Mouse (Mus musculus) neutrophil, adult 5-6 weeks (primary cell): ENCODE data around the gene Gadd45b. TPM values are rescaled to one million over a fixed set of nuclear protein-coding genes. Genes with fewer than 3 reads are reported as not detected.
A peak's percentile ranks its signal among the peaks of the same experiment; 100 is the strongest.

Experiments
- ATAC-seq: fragments of 151-379, 151-347 bp; 2 replicates; pipeline ENCODE4 v1.8.0; 2017; ENCODE audit warnings: mild to moderate bottlenecking, moderate TSS enrichment; ENCODE audit not compliant: insufficient number of reproducible peaks, poor library complexity, low FRiP score, severe bottlenecking; ENCODE audit errors: extremely low read depth
- total RNA-seq: library from RNA; stranded (forward); fragments of 200-1000 nt; gene quantifications from 2 replicates; pipeline ENCODE4 v1.2.3, GENCODE M21; 2017

Gadd45b gene
- total RNA-seq, 1 experiment from 2014 or later: 63.2 TPM

GRCm38 (mm10) chr10:80904004-80904693, 25.7 kb upstream of the Gadd45b start:
- ATAC-seq: no peak

DNA sequence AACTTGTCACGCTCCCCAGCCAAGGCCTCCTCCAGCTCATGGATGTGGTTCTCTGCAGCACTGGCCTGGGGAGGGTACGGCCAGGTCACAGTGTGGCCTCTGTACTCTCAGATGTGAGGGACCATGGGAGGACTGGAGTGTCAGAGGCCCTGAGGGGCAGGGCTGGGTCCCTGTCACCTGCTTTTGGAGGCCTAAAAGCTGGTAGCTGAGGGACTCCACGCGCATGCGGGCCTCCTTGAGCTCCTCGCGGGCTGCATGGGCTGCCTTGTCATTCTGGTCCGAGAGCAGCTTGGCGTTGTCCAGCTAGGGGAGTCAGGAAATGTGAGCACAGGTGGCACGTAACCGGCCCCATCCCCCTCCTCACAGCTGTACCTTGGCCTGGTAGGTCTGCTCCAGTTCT, 25.2 kb upstream of the Gadd45b start:
- no peak for ATAC-seq

DNA sequence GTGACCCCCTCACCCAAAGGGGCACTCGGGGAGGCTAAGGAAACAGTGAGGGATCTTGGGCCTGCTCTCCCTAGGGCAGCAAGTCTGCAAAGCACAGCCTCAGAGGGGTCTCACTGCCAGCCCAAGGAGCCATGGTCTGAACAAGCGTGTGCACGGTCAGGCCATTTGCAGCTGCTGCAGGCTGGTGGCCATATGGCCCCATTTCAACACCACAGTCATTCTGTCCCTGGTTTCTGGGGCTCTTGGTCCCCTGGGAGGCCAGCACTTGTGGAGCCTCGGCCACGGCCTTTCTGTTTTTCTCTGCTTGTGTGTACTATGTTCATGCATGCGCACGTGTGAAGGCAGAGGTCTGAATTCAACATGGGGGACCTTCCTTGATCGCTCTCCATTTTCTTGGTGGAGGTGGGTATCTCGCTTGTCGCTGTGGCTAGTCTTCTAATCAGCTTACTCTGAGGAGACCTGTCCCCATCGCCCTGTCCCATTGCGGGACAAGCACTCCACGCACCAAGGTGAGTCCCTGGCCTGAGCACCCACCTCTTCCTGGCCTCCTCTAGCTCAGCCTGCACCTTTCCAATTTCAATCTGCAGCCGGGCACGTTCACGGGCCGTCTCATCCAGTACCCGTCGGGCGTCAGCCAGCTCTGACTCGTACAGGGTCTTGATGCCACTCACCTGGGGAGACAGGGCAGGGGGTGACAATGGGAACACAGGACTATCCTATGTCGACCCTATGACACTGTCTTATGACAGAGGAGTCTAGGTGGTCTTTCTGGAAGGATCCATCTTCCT, 20.3 kb upstream of the Gadd45b start:
- no peak for ATAC-seq

DNA sequence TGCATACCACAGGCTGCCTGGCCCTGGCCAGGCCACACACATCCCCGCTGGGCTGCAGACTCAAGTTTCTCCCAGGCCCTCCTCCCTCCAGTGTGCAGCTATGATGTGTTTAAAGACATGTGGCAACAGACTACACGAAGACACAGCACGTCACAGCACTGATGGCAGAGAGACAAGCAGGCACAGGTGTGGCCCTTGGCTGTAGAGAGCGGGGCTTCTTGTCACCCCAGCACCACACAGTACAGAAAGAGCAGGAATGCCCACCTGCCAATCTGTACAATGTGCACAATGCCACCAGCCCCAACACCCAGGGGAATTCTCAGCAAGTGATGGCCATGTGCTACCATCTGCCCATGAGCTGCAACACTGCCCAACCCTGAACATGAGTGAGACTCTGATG, 18.5 kb upstream of the Gadd45b start:
- ATAC-seq: no peak

- no peak for ATAC-seq
Measured at GRCm38 (mm10) chr10:80911891-80912290, 18.0 kb upstream of the Gadd45b start.

DNA sequence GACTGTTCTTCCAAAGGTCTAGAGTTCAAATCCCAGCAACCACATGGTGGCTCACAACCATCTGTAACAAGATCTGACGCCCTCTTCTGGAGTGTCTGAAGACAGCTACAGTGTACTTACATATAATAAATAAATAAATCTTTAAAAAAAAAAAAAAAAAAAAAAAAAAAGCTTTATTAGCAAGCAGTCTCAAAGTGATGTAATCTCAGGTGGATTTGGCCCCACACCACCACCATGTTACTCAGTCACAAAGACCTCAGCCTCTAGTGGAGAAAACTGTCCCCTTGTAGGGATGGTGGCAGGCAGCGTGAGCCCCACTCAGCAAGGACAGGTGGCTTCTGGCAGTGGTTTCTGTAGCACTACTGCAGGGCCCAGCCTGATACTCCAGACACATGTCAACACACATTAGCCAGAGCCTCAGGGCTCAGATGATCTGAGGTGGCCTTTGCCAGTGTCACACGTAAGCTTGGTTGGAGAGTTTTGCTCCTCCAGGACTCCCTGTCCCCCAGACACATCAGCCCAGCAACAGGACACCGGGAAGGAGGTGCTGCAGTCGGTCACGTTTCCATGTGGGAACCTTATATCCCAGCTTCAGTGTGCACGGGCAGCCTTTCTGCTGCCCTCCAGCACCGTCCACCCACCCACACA, 16.4 kb upstream of the Gadd45b start:
- ATAC-seq: no peak

DNA sequence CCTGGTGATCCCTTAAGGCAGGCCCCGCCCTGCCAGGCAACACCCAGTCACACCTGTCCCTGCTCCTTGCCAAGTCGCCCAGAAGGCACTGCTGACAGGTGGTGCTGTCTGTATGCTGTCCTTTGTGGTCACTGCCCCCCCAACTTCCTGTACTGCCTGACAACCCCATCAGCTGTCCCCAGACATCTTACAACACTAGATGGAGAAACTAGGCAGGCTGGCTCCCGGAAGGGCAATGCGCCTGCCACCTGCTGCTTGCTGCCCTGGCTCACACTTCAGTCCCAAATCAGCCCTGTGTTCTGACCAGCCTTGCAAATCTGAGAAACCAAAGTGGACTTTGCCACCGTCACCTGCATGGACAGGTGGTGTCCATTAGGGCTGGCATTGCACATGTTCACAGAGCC, 15.6 kb upstream of the Gadd45b start:
- ATAC-seq: peak; percentile 10; the same call in 1 of the 2 replicates

DNA sequence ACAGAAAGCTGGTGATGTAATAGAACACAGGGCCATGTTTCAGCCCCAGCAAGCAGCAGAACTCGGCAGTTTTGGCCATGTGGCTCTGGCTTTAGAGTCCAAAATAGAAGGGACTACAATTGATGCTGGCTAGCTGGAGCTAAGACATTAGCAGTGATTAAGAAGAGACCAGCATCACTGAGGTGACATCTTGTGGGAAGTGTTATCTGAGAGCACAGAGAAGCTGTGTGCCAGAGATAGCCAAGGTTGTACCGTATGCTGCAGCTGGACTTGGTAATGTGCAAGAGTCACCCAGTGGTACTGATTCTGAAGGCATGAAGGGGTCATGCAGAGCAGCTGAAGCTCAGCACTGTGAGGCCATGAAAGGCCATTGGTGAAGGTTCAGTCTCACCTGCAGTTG, 14.6 kb upstream of the Gadd45b start:
- ATAC-seq: no peak

GRCm38 (mm10) chr10:80915736-80916135, 14.1 kb upstream of the Gadd45b start:
- ATAC-seq: no peak

GRCm38 (mm10) chr10:80917336-80917778, 12.5 kb upstream of the Gadd45b start:
- ATAC-seq: no peak

DNA sequence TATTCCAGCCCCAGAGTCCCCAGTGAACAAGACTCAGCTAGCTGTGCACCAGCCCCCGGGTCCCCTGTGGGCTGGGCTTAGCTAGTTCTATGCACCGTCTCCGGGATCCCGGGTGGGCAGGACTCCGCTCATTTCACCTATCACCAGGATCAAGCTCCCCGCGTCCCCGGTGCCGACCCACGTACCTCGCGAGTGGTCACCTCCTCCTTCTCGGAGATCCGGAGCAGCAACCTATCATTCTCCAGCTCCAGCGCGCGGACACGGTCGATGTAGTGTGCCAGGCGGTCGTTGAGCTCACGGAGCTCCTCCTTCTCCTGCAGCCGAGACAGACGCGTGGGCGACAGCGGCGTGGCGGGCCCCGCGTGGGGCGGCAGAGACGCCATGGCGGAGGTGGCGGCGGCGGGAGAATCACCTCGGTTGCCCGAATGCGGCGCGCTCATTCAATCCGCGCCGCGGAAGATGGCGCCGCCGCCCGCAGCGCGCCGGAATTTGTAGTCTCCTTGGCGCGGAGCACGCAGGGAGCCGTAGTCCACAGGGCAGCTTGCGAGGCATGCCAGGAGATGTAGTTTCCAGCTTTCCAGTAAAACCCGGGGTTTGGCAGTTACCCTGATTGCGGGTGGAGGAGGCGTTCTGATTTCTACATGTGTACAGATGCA, 12.0 kb upstream of the Gadd45b start, which contains the start of gene Lmnb2:
Gene Lmnb2 (minus strand): TSS at position 467 of the 656 bp plus-strand sequence.
- peak; percentile 39; the same call in 1 of the 2 replicates for ATAC-seq

DNA sequence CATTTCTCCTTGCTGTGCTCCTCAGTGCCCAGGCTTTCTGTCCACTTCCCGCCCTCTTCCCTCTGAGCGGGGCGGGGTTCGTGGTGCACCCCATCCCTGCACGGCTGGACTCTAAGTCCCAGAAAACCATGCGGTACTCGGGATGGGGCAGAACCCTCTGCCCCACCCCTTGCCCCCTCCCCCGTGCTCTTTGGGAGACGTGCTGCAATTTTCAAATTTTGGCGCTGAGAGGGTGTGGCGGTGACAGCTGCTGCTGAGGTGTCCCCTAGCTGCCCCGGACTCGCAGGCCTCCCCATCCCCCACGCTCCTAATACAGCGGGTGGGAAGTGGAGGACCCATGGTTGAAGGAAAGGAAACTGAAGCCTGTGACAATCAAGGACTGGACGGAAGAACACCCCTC, 8.0 kb upstream of the Gadd45b start:
- no peak for ATAC-seq

GRCm38 (mm10) chr10:80925472-80925871, 4.4 kb upstream of the Gadd45b start:
- no peak for ATAC-seq

DNA sequence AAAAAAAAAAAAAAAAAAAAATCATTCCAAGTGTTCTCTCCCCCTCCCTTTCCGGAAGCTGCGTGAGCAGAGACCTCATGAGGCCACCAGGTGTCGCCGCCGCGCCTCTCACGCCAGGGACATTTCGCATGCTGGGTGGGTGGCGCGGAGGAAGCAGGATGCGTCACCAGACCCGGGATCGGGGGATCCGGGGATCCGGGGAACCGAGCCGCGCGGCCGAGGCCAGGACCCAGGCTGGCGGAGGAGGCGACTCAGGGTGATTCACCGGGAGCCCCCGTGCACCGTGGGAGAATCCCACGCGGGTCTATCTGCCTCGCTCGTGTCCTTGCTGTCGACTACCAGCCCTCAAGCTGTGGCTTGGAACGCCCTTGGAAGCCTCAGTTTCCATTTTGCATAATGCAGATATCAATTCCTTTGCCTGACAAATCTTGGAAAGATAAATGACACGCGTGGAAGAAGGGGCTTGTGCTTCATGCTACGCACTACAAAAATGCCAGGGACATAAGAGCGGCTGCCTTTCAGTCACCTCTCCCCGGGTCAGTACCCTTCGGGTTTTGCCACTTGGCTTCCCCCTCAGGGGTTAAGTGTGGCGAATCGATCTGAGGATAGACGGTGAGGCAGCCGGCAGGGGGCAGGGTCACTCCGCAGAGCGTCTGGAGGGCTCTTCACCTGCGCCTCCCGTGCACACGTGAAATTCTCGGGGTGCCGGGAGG, 1.1 kb upstream of the Gadd45b start:
- ATAC-seq: peak; percentile 52

GRCm38 (mm10) chr10:80930361-80931152, 684 bp downstream of the Gadd45b start:
- no peak for ATAC-seq

DNA sequence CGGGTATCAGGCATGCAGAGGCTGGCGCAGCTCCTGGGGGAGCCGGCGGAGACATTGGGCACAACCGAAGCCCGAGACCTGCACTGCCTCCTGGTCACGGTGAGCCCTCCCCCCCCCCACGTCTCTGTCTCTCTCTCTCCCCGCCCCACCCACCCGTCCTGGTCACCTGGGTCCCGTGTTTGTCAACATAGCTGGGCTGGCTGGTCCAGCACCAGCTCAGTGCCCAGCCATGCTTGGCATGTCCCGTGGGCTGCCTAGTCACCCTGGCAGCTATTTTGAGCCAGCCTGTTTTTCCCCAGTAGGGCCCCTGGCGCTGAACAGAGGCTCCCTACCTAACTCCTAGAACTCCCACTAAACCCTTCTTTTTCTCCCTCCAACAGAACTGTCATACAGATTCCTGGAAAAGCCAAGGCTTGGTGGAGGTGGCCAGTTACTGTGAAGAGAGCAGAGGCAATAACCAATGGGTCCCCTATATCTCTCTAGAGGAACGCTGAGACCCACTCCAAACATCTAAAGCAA, 1.3 kb downstream of the Gadd45b start:
- ATAC-seq: no peak

- ATAC-seq: no peak
Measured at GRCm38 (mm10) chr10:80931695-80932094, 1.8 kb downstream of the Gadd45b start.

GRCm38 (mm10) chr10:80932206-80932605, 2.3 kb downstream of the Gadd45b start:
- ATAC-seq: no peak
